Mouse (Mus musculus) heart, postnatal 0 days (tissue): ENCODE data around the gene Fn1. TPM values are rescaled to one million over a fixed set of nuclear protein-coding genes. Genes with fewer than 3 reads are reported as not detected.

ENCODE experiments used
- ATAC-seq: fragments of 200-750 bp; cut with Nextera tagmentation; 2 replicates; pipeline ENCODE4 v1.8.0; 2017; ENCODE audit warnings: low read depth, moderate number of reproducible peaks, moderate library complexity; ENCODE audit not compliant: insufficient read depth
- DNase-seq: peaks from one replicate; pipeline ENCODE4 v3.0.0-alpha.2; 2016; ENCODE audit warnings: low spot score
- H3K27ac ChIP-seq: fragments of 300-500 bp; sonication (generic); 2 replicates; pipeline ENCODE4 v1.5.1; 2014; ENCODE audit warnings: low read depth, mild to moderate bottlenecking
- H3K27me3 ChIP-seq: fragments of 300-500 bp; sonication (generic); 2 replicates; pipeline ENCODE4 v1.6.1; 2014; ENCODE audit warnings: low read length, mixed read lengths; ENCODE audit not compliant: control insufficient read depth, insufficient read depth
- H3K36me3 ChIP-seq: fragments of 300-500 bp; sonication (generic); replicated peaks from 2 replicates; pipeline ENCODE4 v1.6.1; 2014; ENCODE audit warnings: low read length, mixed read lengths; ENCODE audit not compliant: control insufficient read depth, insufficient read depth
- H3K4me1 ChIP-seq: fragments of 300-500 bp; sonication (generic); 2 replicates; pipeline ENCODE4 v1.6.1; 2014; ENCODE audit warnings: antibody characterized with exemption; ENCODE audit not compliant: control insufficient read depth, insufficient read depth
- H3K4me2 ChIP-seq: fragments of 300-500 bp; sonication (generic); 2 replicates; pipeline ENCODE4 v1.6.1; 2014; ENCODE audit warnings: low read depth, mild to moderate bottlenecking, low read length, moderate library complexity
- H3K4me3 ChIP-seq: fragments of 300-500 bp; sonication (generic); 2 replicates; pipeline ENCODE4 v1.5.1; 2014; ENCODE audit warnings: low read depth, low read length
- H3K9ac ChIP-seq: fragments of 300-500 bp; sonication (generic); replicated peaks from 2 replicates; pipeline ENCODE4 v1.6.1; 2014; ENCODE audit warnings: low read depth, low read length, mixed read lengths
- H3K9me3 ChIP-seq: fragments of 300-500 bp; sonication (generic); replicated peaks from 2 replicates; pipeline ENCODE4 v1.6.1; 2016; ENCODE audit warnings: low read length; ENCODE audit not compliant: control insufficient read depth
- CTCF ChIP-seq: IDR thresholded peaks from 2 replicates; pipeline ENCODE4 v1.5.1; 2016; ENCODE audit warnings: antibody characterized with exemption, control low read depth, low read depth
- EP300 ChIP-seq: IDR thresholded peaks from 2 replicates; pipeline ENCODE4 v1.6.1; 2016; ENCODE audit warnings: antibody characterized with exemption, low read depth
- WGBS: fragments of 180-500 bp; shearing (Covaris S2); extraction: QIAGEN DNeasy Blood & Tissue Kit; methylation state at CpG from one replicate; pipeline ENCODE4 v1.1.7; 2014; 5-methylcytosine and 5-hydroxymethylcytosine counted together
- polyA plus RNA-seq: library from polyadenylated mRNA; unstranded; fragments of >200 nt; fragmentation: Nextera tagmentation; extraction: Ambion mirVana; gene quantifications from 2 replicates; pipeline ENCODE4 v1.2.1, GENCODE M21; 2015
- total RNA-seq: library from RNA; depleted of rRNA; stranded (reverse); fragments of >200 nt; gene quantifications from 2 replicates; pipeline ENCODE4 v1.2.3, GENCODE M21; 2014; ENCODE audit warnings: low replicate concordance

The Fn1 gene
- total and polyA plus RNA-seq, 2 experiments from 2014 or later, result 84.2 to 234 TPM

GRCm38 (mm10) chr1:71654221-71654620 is 1.2 kb upstream of the Fn1 start:
- no peak for TF ChIP-seq CTCF
- no peak for TF ChIP-seq EP300
- peak overlapping the region; percentile 98 for H3K4me2 ChIP-seq
- DNase-seq (peak; percentile 31), ATAC-seq (no peak)
- peak overlapping the region; percentile 80 for H3K4me3 ChIP-seq
- H3K36me3 ChIP-seq, result 0 out of 2 replicates have a peak, but pooled peaks cover 3% of the 10 kb centered on the region
- 19% methylated on average over 8 of the region's 8 CpGs for WGBS
- peak overlapping the region; percentile 70 for H3K9ac ChIP-seq
- H3K27ac ChIP-seq, result peak overlapping the region; percentile 87
- no peaks in the 10 kb centered on the region for H3K9me3 ChIP-seq
- peaks cover 5% of the 10 kb centered on the region; the same call in 1 of the 2 replicates for H3K4me1 ChIP-seq
- H3K27me3 ChIP-seq, result no peaks in the 10 kb centered on the region

GRCm38 (mm10) chr1:71653400-71654159 is 580 bp upstream of the Fn1 start:
- Histone ChIP-seq H3K36me3 (0 out of 2 replicates have a peak, but pooled peaks cover 9% of the 10 kb centered on the region), H3K4me2 (peak overlapping the region; percentile 98), H3K9me3 (no peaks in the 10 kb centered on the region), H3K4me1 (peaks cover 5% of the 10 kb centered on the region; the same call in 1 of the 2 replicates), H3K4me3 (peak overlapping the region; percentile 80), H3K27me3 (no peaks in the 10 kb centered on the region), H3K9ac (peak overlapping the region; percentile 70), H3K27ac (peak overlapping the region; percentile 87)
- DNase-seq (peak; percentile 20), ATAC-seq (peak; percentile 42)
- TF ChIP-seq CTCF, result no peak
- no peak for TF ChIP-seq EP300
- 0% methylated on average over 24 of the region's 24 CpGs for WGBS

GRCm38 (mm10) chr1:71651828-71652227 is 1.2 kb downstream of the Fn1 start:
- peaks cover 5% of the 10 kb centered on the region; the same call in 1 of the 2 replicates for H3K4me1 ChIP-seq
- 30% methylated on average over 1 of the region's 1 CpGs for WGBS
- H3K4me2 ChIP-seq, result peak overlapping the region; percentile 98
- H3K36me3 ChIP-seq, result peaks cover 13% of the 10 kb centered on the region; the same call in 1 of the 2 replicates
- TF ChIP-seq EP300, result no peak
- TF ChIP-seq CTCF, result no peak
- no peak for DNase-seq
- no peaks in the 10 kb centered on the region for H3K9me3 ChIP-seq
- H3K9ac ChIP-seq, result no peak overlapping the region
- H3K4me3 ChIP-seq, result peak overlapping the region; percentile 80
- H3K27ac ChIP-seq, result peak overlapping the region; percentile 44
- no peaks in the 10 kb centered on the region for H3K27me3 ChIP-seq
- ATAC-seq, result no peak

- Histone ChIP-seq H3K36me3 (peaks cover 17% of the 10 kb centered on the region; the same call in 1 of the 2 replicates), H3K4me2 (peak overlapping the region; percentile 98), H3K27me3 (no peaks in the 10 kb centered on the region), H3K4me3 (peak overlapping the region; percentile 80), H3K27ac (peak overlapping the region; percentile 44), H3K9ac (peak overlapping the region; percentile 24; the same call in 1 of the 2 replicates), H3K9me3 (no peaks in the 10 kb centered on the region), H3K4me1 (peaks cover 5% of the 10 kb centered on the region; the same call in 1 of the 2 replicates)
- WGBS, result 55% methylated on average over 9 of the region's 9 CpGs
- no peak for ATAC-seq
- no peak for TF ChIP-seq EP300
- TF ChIP-seq CTCF, result no peak
- no peak for DNase-seq
Measured at GRCm38 (mm10) chr1:71651315-71651714, 1.7 kb downstream of the Fn1 start.

- ATAC-seq, result no peak
- no peak for DNase-seq
- Histone ChIP-seq H3K36me3 (peaks cover 22% of the 10 kb centered on the region; the same call in 1 of the 2 replicates), H3K9ac (no peak overlapping the region), H3K27ac (no peak overlapping the region), H3K4me1 (peaks cover 5% of the 10 kb centered on the region; the same call in 1 of the 2 replicates), H3K27me3 (no peaks in the 10 kb centered on the region), H3K4me2 (peak overlapping the region; percentile 98), H3K9me3 (no peaks in the 10 kb centered on the region), H3K4me3 (peak overlapping the region; percentile 80)
- TF ChIP-seq CTCF (no peak), EP300 (no peak)
- WGBS, result 51% methylated on average over 6 of the region's 6 CpGs
Measured at GRCm38 (mm10) chr1:71650741-71651140, 2.3 kb downstream of the Fn1 start.
